Mouse (Mus musculus) left cerebral cortex, postnatal 4 days (tissue): ENCODE results near the gene Rpl35. TPM values are rescaled to one million over a fixed set of nuclear protein-coding genes. Genes with fewer than 3 reads are reported as not detected.

ENCODE experiments used
- DNase-seq: peaks from one replicate; pipeline ENCODE4 v3.0.0-alpha.2; 2022
- intact Hi-C: fragments of 180-260 bp; cut with DNase I; formaldehyde crosslinking; loops from one replicate; pipeline ENCODE4 v1.15.1; 2025
- total RNA-seq, 2 experiments: library from RNA; stranded (reverse); gene quantifications; 2 replicates each; pipeline ENCODE4 v1.2.3; 2021

Gene Rpl35
- total RNA-seq, 2 experiments from 2014 or later = 436 to 486 TPM

GRCm38 (mm10) chr2:38953152-38953883 lies 52.1 kb downstream of the Rpl35 start:
- intact Hi-C loops = no loop called here
- DNase-seq = peak; percentile 82

Other genes starting within 250 kb of the Rpl35 start
- 1 to 10 TPM; 6.6 TPM for gene Nr6a1, start 77.9 kb downstream of the Rpl35 start, total RNA-seq
- gene Olfml2a, start 73.6 kb downstream of the Rpl35 start, total RNA-seq = 1 to 10 TPM; 4.4 to 5.4 TPM
- gene Wdr38, start 8.1 kb downstream of the Rpl35 start, total RNA-seq = under 1 TPM; 0.46 to 0.58 TPM
- gene Arpc5l, start 276 bp downstream of the Rpl35 start, total RNA-seq = 10 to 100 TPM; 77.8 to 79.7 TPM
- 10 to 100 TPM; 33.0 to 34.7 TPM for gene Golga1, start 59.9 kb upstream of the Rpl35 start, total RNA-seq
- gene Scai, start 185.1 kb upstream of the Rpl35 start, total RNA-seq = 10 to 100 TPM; 72.3 to 82.9 TPM
- 10 to 100 TPM; 64.8 to 74.3 TPM for gene Ppp6c, start 220.8 kb upstream of the Rpl35 start, total RNA-seq